In the genomic region with DNA sequence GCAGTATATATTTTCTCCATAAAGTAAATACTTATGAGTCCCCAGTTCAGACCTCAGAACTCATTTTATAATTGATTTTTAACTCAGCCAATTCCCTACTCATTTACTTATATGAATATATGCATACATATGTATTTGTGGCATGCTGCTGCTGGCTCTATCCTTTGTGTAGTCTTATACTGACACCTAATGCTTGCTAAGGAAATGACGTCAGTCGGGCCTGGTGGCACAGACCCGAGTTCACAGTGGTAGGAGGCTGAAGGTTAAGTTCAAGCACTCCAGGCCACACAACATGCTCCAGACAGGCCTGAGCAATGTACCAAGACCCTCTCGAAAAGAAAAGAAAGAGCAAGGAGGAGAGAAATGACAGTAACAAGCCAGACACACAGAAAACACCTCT, we compare ENCODE assay signal across 11 mouse cellular contexts. TPM values are rescaled to one million over a fixed set of nuclear protein-coding genes. Genes with fewer than 3 reads are reported as not detected.
DNase-seq lines count a peak whose midpoint lies in the region; ATAC-seq and TF ChIP-seq lines count a peak whose summit lies in the region.
"Had no signal": no experiment of that assay in that cellular context is flagged by ENCODE, and none has a peak within 500 bp of the region (broad histone marks: within the 10 kb centered on the region; RNA-seq: fewer than 3 reads in every experiment).

No protein-coding gene starts in this region.

- H3K9me3 ChIP-seq in kidney, postnatal 0 days (replicated peaks; ENCODE audit: low read length) = no peaks in the 10 kb centered on the region
- H3K9me3 ChIP-seq in ES-E14 (ENCODE audit: control insufficient read depth, insufficient read depth, low read depth, low read length) = no peaks in the 10 kb centered on the region
- no peaks in the 10 kb centered on the region for H3K9me3 ChIP-seq in midbrain, embryonic 15.5 days
- H3K9me3 ChIP-seq in heart, embryonic 11.5 days (replicated peaks; ENCODE audit: control insufficient read depth, low read length) = no peaks in the 10 kb centered on the region

- in situ Hi-C loops in ES-E14 (cut with MboI; ENCODE audit: low sequenced_read_pairs in 2 of 2, unreplicated experiment in 2 of 2) = no loop called here

- H3K4me3 ChIP-seq in kidney, postnatal 0 days (replicated peaks; ENCODE audit: low read depth, low read length) = no peak overlapping the region
- H3K4me3 ChIP-seq in ES-E14 (ENCODE audit: insufficient read depth in 1 of 2, low read depth in 1 of 2, low read length in 2 of 2, poor library complexity in 1 of 2, severe bottlenecking in 1 of 2) = no peak overlapping the region
- H3K4me3 ChIP-seq in midbrain, embryonic 15.5 days = no peak overlapping the region
- H3K4me3 ChIP-seq in heart, embryonic 11.5 days (ENCODE audit: low read depth, low read length) = no peak overlapping the region

- WGBS in kidney, postnatal 0 days = 45% methylated on average over 4 of the region's 4 CpGs
- WGBS in midbrain, embryonic 15.5 days = 62% methylated on average over 4 of the region's 4 CpGs
- WGBS in heart, embryonic 11.5 days (ENCODE audit: insufficient replicate concordance) = 50% methylated on average over 4 of the region's 4 CpGs

- intact Hi-C loops in left cerebral cortex, postnatal 4 days (cut with DNase I) = no loop called here

- no peak overlapping the region for H3K9ac ChIP-seq in kidney, postnatal 0 days (ENCODE audit: low read depth, low read length)
- no peak overlapping the region for H3K9ac ChIP-seq in ES-E14 (ENCODE audit: insufficient read depth, low read depth, low read length, poor library complexity, severe bottlenecking)
- no peak overlapping the region for H3K9ac ChIP-seq in midbrain, embryonic 15.5 days
- no peak overlapping the region for H3K9ac ChIP-seq in heart, embryonic 11.5 days (ENCODE audit: low read depth, low read length)

- no peak overlapping the region for H3K27ac ChIP-seq in kidney, postnatal 0 days
- H3K27ac ChIP-seq in ES-E14 (ENCODE audit: insufficient read depth, low read depth, low read length, poor library complexity, severe bottlenecking) = no peak overlapping the region
- no peak overlapping the region for H3K27ac ChIP-seq in midbrain, embryonic 15.5 days
- no peak overlapping the region for H3K27ac ChIP-seq in heart, embryonic 11.5 days (ENCODE audit: low read depth, low read length)
- H3K27ac ChIP-seq: macrophage had no signal

- TF ChIP-seq CTCF in kidney, postnatal 0 days (IDR thresholded peaks at IDR 0.05; ENCODE audit: low read depth) = peak; percentile 43; the same call in 1 of the 2 replicates

- H3K4me2 ChIP-seq in kidney, postnatal 0 days (ENCODE audit: low read length) = no peak overlapping the region
- no peak overlapping the region for H3K4me2 ChIP-seq in midbrain, embryonic 15.5 days
- H3K4me2 ChIP-seq in heart, embryonic 11.5 days = no peak overlapping the region

- no peaks in the 10 kb centered on the region for H3K4me1 ChIP-seq in kidney, postnatal 0 days (replicated peaks; ENCODE audit: insufficient read depth, low read length)
- peaks cover 4 to 6% of the 10 kb centered on the region in 2 experiments; a peak in 2 of 4 replicates for H3K4me1 ChIP-seq in ES-E14 (ENCODE audit: control insufficient read depth in 2 of 2, insufficient read depth in 2 of 2, low read length in 2 of 2, poor library complexity in 1 of 2)
- H3K4me1 ChIP-seq in midbrain, embryonic 15.5 days = no peaks in the 10 kb centered on the region
- no peaks in the 10 kb centered on the region for H3K4me1 ChIP-seq in heart, embryonic 11.5 days (ENCODE audit: control insufficient read depth, insufficient read depth, low read length)

- H3K36me3 ChIP-seq in kidney, postnatal 0 days (ENCODE audit: insufficient read depth, low read length) = no peaks in the 10 kb centered on the region
- H3K36me3 ChIP-seq in ES-E14 (ENCODE audit: control insufficient read depth, insufficient read depth, low read length, poor library complexity, severe bottlenecking) = no peaks in the 10 kb centered on the region
- H3K36me3 ChIP-seq in midbrain, embryonic 15.5 days (replicated peaks) = no peaks in the 10 kb centered on the region
- no peaks in the 10 kb centered on the region for H3K36me3 ChIP-seq in heart, embryonic 11.5 days (ENCODE audit: control insufficient read depth, insufficient read depth, low read length)

- peak; percentile 15 for DNase-seq in kidney, postnatal 0 days (ENCODE audit: low spot score)
- no peak for DNase-seq in kidney, postnatal 36 days
- no peak for DNase-seq in ES-E14 (ENCODE audit: low read depth, low spot score)
- peak; percentile 39 for DNase-seq in embryo, embryonic 11 days
- DNase-seq in adrenal gland, postnatal 25 days = no peak
- DNase-seq in left cerebral cortex, postnatal 4 days = no peak
- DNase-seq: layer of hippocampus, adult 9-11 months had no signal

- no peak for ATAC-seq in kidney, postnatal 0 days (replicated peaks; ENCODE audit: low FRiP score, low read depth)
- ATAC-seq in midbrain, embryonic 15.5 days (replicated peaks) = peak; percentile 58; the same call in 1 of the 2 replicates
- no peak for ATAC-seq in heart, embryonic 11.5 days (replicated peaks; ENCODE audit: insufficient number of reproducible peaks, low FRiP score, low TSS enrichment)

- H3K27me3 ChIP-seq in kidney, postnatal 0 days (ENCODE audit: insufficient read depth, low read length) = no peaks in the 10 kb centered on the region
- H3K27me3 ChIP-seq in midbrain, embryonic 15.5 days (replicated peaks) = no peaks in the 10 kb centered on the region
- H3K27me3 ChIP-seq in heart, embryonic 11.5 days (ENCODE audit: control insufficient read depth, insufficient read depth, low read length) = no peaks in the 10 kb centered on the region

TF ChIP-seq in ES-E14, 5 proteins besides CTCF, POLR2A, EP300 and RAD21:
- TF ChIP-seq MAFK (IDR thresholded peaks at IDR 0.05; ENCODE audit: insufficient read depth, low read depth, low read length) = no peak
- TF ChIP-seq ZC3H11A (IDR thresholded peaks at IDR 0.05; ENCODE audit: borderline replicate concordance, low read depth, low read length) = peak; percentile 43; the same call in 1 of the 2 replicates

RNA-seq across cellular contexts. Expression of a gene that starts 7.4 kb away (rescaled TPM):
- polyA plus RNA-seq in kidney, postnatal 0 days (2015; fragmentation: Nextera tagmentation; extraction: Ambion mirVana) = 16.3 and 18.3 TPM in 2 replicates
- total RNA-seq in ES-E14 (2012; rRNA removed) = 54.3 and 92.3 TPM in 2 replicates
- polyA plus RNA-seq in midbrain, embryonic 15.5 days (2015; fragmentation: Nextera tagmentation; extraction: Ambion mirVana) = 71.5 and 71.8 TPM in 2 replicates
- total RNA-seq in adrenal gland, postnatal 25 days (2021) = 7.0 and 7.9 TPM in 2 replicates
- polyA plus RNA-seq in heart, embryonic 11.5 days (2014; fragmentation: Nextera tagmentation; extraction: Ambion mirVana) = 18.9 and 20.2 TPM in 2 replicates
- total RNA-seq in left cerebral cortex, postnatal 4 days (2021) = 10 to 100 TPM; 53.0 to 58.5 TPM

RNA-seq across cellular contexts. Expression of a gene that starts 45.1 kb away (rescaled TPM):
- polyA plus RNA-seq in kidney, postnatal 0 days (2015; fragmentation: Nextera tagmentation; extraction: Ambion mirVana) = 53.3 and 58.4 TPM in 2 replicates
- total RNA-seq in ES-E14 (2012; rRNA removed) = 10.4 and 10.8 TPM in 2 replicates
- polyA plus RNA-seq in midbrain, embryonic 15.5 days (2015; fragmentation: Nextera tagmentation; extraction: Ambion mirVana) = 111 and 116 TPM in 2 replicates
- total RNA-seq in adrenal gland, postnatal 25 days (2021) = 38.5 and 40.8 TPM in 2 replicates
- 84.4 and 120 TPM in 2 replicates for polyA plus RNA-seq in heart, embryonic 11.5 days (2014; fragmentation: Nextera tagmentation; extraction: Ambion mirVana)
- total RNA-seq in left cerebral cortex, postnatal 4 days (2021) = 100 to 1,000 TPM; 138 to 144 TPM

RNA-seq across cellular contexts. Expression of a gene that starts 52.2 kb away (rescaled TPM):
- not detected in 2 replicates for polyA plus RNA-seq in kidney, postnatal 0 days (2015; fragmentation: Nextera tagmentation; extraction: Ambion mirVana)
- total RNA-seq in ES-E14 (2012; rRNA removed) = 0.13 TPM in 1 of 2 replicates, not detected in the other
- polyA plus RNA-seq in midbrain, embryonic 15.5 days (2015; fragmentation: Nextera tagmentation; extraction: Ambion mirVana) = 0.04 and 0.06 TPM in 2 replicates
- total RNA-seq in adrenal gland, postnatal 25 days (2021) = not detected in 2 replicates
- not detected in 2 replicates for polyA plus RNA-seq in heart, embryonic 11.5 days (2014; fragmentation: Nextera tagmentation; extraction: Ambion mirVana)
- total RNA-seq in left cerebral cortex, postnatal 4 days (2021) = under 1 TPM; 0.10 to 0.12 TPM
- polyA plus RNA-seq: macrophage; small intestine, adult 2 months had no signal

Comparison
In these comparisons a context has a peak if more than half of its experiments do, and no peak if none do; other contexts are left out.
1. DNase-seq: peak in kidney, postnatal 0 days (single experiment) and embryo, embryonic 11 days (single experiment); none in kidney, postnatal 36 days (0 of 2), ES-E14 (single experiment), adrenal gland, postnatal 25 days (single experiment) and left cerebral cortex, postnatal 4 days (single experiment).